ENCODE assay signal across 24 mouse cellular contexts in genomic region chr5:146253644-146254043, GRCm38 (mm10). TPM values are rescaled to one million over a fixed set of nuclear protein-coding genes. Genes with fewer than 3 reads are reported as not detected.
A peak's percentile ranks its signal among the peaks of the same experiment; 100 is the strongest.
DNase-seq lines count a peak whose midpoint lies in the region; ATAC-seq lines count a peak whose summit lies in the region.
"Had no signal": no experiment of that assay in that cellular context is flagged by ENCODE, and none has a peak within 500 bp of the region (broad histone marks: within the 10 kb centered on the region; RNA-seq: fewer than 3 reads in every experiment).

No protein-coding gene starts in this region.

- no peak for ATAC-seq in cerebellum, adult (ENCODE audit: insufficient number of reproducible peaks, low FRiP score, low TSS enrichment)
- ATAC-seq: forebrain, embryonic 14.5 days; intestine, embryonic 16.5 days; midbrain, embryonic 13.5 days had no signal

- DNase-seq in cerebellum, postnatal 25 days = peak; percentile 39 to 58
- peak; percentile 85 for DNase-seq in heart, adult 11 months
- DNase-seq in heart, adult 8-10 months (ENCODE audit: low spot score) = no peak
- peak; percentile 36 for DNase-seq in right cerebral cortex, adult 18-20 months
- DNase-seq in right cerebral cortex, postnatal 25 days = no peak
- DNase-seq in spleen, adult 18-20 months = no peak
- DNase-seq: adrenal gland, adult 2 months; B cell, adult 2 months; embryo, embryonic 11 days; gastrocnemius, postnatal 25 days; heart, postnatal 4 days; kidney, adult 9 months; kidney, postnatal 10 days; layer of hippocampus, postnatal 36 days; left cerebral cortex, postnatal 4 days; lung, adult 2 months; lung, postnatal 10 days; right cerebral cortex, postnatal 14 days; thymus, adult 18-20 months; thymus, postnatal 25 days had no signal

RNA-seq across cellular contexts. Expression of gene Cdk8, which starts 22.6 kb away (rescaled TPM):
- 10 to 100 TPM; 13.7 to 18.6 (median 16.9) TPM for total RNA-seq in heart, adult 8-10 months (2022)

RNA-seq across cellular contexts. Expression of gene Rnf6, which starts 32.3 kb away (rescaled TPM):
- 10 to 100 TPM; 35.4 to 43.8 (median 40.9) TPM for total RNA-seq in heart, adult 8-10 months (2022)

Comparison
In these comparisons a context has a peak if more than half of its experiments do, and no peak if none do; other contexts are left out.
1. DNase-seq: peak in cerebellum, postnatal 25 days (2 of 2), heart, adult 11 months (single experiment) and right cerebral cortex, adult 18-20 months (single experiment); none in heart, adult 8-10 months (single experiment), right cerebral cortex, postnatal 25 days (single experiment) and spleen, adult 18-20 months (0 of 2).